Mouse (Mus musculus): ENCODE results near the gene Kcnmb4. TPM values are rescaled to one million over a fixed set of nuclear protein-coding genes. Genes with fewer than 3 reads are reported as not detected.

The Kcnmb4 gene
- polyA plus RNA-seq, 1 experiment, result 4.2 TPM

DNA sequence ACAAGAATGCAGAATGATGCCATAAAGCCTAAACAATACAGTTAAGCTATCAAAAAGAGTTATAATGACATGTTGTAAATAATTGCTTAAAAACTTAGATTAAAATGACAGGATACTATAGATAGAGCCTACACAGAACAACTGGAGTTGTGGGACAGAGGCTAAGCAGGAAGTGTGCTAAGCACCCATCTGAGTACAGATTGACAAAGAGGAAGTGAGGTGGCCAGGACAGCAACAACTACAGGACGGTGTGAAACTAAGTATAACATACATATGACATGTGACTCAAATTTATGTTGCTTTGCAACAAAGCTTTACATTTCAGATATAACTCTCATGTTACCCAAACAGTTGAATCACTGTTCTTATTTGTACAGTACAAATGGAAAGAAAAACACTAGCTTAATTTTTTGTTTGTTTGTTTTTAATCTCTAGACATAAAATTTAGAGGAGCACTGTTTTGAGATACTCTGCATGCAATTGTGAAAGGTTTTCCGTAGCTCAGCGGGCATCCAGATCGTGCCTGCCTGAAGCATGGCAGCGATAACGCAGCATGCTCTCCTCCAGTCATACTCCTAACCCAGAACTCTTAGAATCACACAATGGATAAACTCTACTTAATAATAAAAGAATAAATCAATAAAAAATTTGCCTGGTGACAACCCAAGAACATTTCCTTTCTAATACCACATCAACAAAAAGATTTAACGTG, 31.8 kb upstream of the Kcnmb4 start:
- WGBS, result 63% methylated on average over 7 of the region's 7 CpGs
- TF ChIP-seq CTCF (IDR thresholded peaks at IDR 0.05; ENCODE audit: extremely low read depth, insufficient read depth, insufficient read length, insufficient replicate concordance), result no peak
- no peak for TF ChIP-seq POLR2A (IDR thresholded peaks at IDR 0.05; ENCODE audit: low read depth, low read length)
- H3K4me1 ChIP-seq (ENCODE audit: control insufficient read depth, insufficient read depth, insufficient read length), result peaks cover 2% of the 10 kb centered on the region
- H3K27me3 ChIP-seq (ENCODE audit: control insufficient read depth, insufficient read depth, low read length), result no peaks in the 10 kb centered on the region
- H3K27ac ChIP-seq (ENCODE audit: insufficient read depth, low read length), result no peak overlapping the region; the same call in 1 of the 2 replicates
- no peak overlapping the region for H3K4me3 ChIP-seq (ENCODE audit: extremely low read depth, insufficient read depth, insufficient read length)
- DNase-seq (ENCODE audit: low read depth in 1 of 2, low spot score in 2 of 2), result peak; percentile 18 to 28
- peaks cover 2% of the 10 kb centered on the region; the same call in 1 of the 2 replicates for H3K36me3 ChIP-seq (ENCODE audit: control insufficient read depth, insufficient read depth, low read length)

DNA sequence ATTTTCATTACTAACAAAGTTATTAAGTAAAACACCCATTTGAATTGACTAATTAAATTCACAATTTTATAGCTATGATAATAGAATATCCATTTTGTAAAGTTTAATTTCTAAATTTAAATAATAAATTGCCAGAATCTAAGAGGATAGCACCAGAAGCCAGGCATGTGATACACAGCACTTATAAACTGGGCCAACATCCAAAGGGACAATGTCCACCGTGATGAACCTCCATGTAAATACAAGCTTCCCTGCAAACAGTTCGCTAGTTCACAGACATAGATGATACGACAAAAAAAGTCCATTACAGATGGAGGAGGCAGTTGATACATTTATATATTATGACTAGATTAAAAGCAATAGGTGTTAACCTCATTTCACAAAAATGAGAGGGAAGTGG, 19.1 kb upstream of the Kcnmb4 start:
- whole genome bisulfite sequencing, result over 99% methylated on average over 3 of the region's 3 CpGs
- no peak overlapping the region for H3K27ac ChIP-seq (ENCODE audit: insufficient read depth, low read length)
- H3K4me3 ChIP-seq (ENCODE audit: extremely low read depth, insufficient read depth, insufficient read length), result no peak overlapping the region
- peaks cover 34% of the 10 kb centered on the region for H3K36me3 ChIP-seq (ENCODE audit: control insufficient read depth, insufficient read depth, low read length)
- H3K27me3 ChIP-seq (ENCODE audit: control insufficient read depth, insufficient read depth, low read length), result no peaks in the 10 kb centered on the region
- no peak for DNase-seq (ENCODE audit: low read depth in 1 of 2, low spot score in 2 of 2)
- peaks cover 2% of the 10 kb centered on the region; the same call in 1 of the 2 replicates for H3K4me1 ChIP-seq (ENCODE audit: control insufficient read depth, insufficient read depth, insufficient read length)
- TF ChIP-seq CTCF (IDR thresholded peaks at IDR 0.05; ENCODE audit: extremely low read depth, insufficient read depth, insufficient read length, insufficient replicate concordance), result no peak
- TF ChIP-seq POLR2A (IDR thresholded peaks at IDR 0.05; ENCODE audit: low read depth, low read length), result no peak

DNA sequence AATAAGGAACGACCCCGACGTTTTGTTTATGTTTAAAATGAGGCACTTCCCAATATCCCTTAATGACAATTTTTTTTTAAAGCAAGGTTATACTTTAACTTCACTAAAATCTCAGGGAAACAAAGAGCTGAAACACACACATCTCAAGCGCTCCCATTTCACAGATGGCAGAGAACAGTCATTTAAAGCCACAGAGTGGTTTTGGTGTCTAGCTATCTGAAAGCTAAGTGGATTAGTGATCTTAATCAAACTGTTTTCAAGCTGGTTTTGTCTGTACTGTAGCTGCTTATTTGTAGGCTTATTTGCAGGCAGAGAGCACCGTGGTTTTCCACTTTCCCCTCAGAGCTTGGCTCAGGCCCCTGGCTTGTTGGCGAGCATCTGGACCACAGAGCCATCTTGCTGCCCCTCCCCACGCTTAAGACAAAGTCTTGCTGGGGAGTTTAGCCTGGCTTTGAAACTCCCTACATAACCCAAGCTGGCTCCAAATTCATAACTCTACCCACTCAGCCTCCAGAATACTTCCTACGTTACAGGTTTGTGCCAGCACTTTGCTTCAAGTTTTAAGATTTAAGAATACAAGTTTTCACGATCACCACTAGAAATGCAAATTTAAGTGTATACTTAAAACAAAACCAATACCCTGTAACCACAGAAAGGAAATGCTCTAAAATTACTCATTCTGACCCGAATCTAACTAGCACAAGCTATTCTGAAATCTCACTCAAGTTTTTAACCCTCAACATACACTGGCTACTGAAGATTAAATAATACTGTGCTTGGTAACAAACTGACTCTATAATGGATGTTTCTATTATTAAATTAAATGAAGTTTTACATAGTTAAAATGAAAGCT, 13.4 kb upstream of the Kcnmb4 start:
- no peak for DNase-seq (ENCODE audit: low read depth in 1 of 2, low spot score in 2 of 2)
- H3K4me3 ChIP-seq (ENCODE audit: extremely low read depth, insufficient read depth, insufficient read length), result no peak overlapping the region
- H3K27ac ChIP-seq (ENCODE audit: insufficient read depth, low read length), result 0 out of 2 replicates have a peak overlapping the region, but pooled peaks have one; percentile 18
- WGBS, result 47% methylated on average over 10 of the region's 10 CpGs
- peaks cover 22% of the 10 kb centered on the region for H3K36me3 ChIP-seq (ENCODE audit: control insufficient read depth, insufficient read depth, low read length)
- TF ChIP-seq POLR2A (IDR thresholded peaks at IDR 0.05; ENCODE audit: low read depth, low read length), result no peak
- no peak for TF ChIP-seq CTCF (IDR thresholded peaks at IDR 0.05; ENCODE audit: extremely low read depth, insufficient read depth, insufficient read length, insufficient replicate concordance)
- peaks cover 8% of the 10 kb centered on the region for H3K4me1 ChIP-seq (ENCODE audit: control insufficient read depth, insufficient read depth, insufficient read length)
- no peaks in the 10 kb centered on the region for H3K27me3 ChIP-seq (ENCODE audit: control insufficient read depth, insufficient read depth, low read length)

DNA sequence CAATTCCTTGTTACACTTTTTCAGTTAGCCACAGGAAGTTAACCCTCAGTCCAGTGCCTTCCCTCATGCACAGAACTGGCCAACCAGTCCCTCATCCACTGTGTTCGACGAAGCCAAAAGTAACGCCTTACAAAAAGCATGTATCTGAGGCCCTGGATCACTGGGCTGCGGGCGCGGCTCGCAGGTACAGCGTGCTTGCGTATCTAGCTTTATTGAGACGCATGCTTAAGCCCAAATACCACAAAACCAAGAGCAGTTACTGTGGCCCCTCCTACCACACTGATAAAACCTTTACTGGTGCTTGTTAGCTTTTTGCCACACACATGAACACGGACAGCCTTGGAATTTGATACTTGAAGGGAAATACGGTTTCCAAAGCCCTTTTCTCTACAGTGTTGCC, 8.2 kb upstream of the Kcnmb4 start:
- Histone ChIP-seq H3K36me3 (ENCODE audit: control insufficient read depth, insufficient read depth, low read length) (peaks cover 14% of the 10 kb centered on the region), H3K27me3 (ENCODE audit: control insufficient read depth, insufficient read depth, low read length) (no peaks in the 10 kb centered on the region), H3K27ac (ENCODE audit: insufficient read depth, low read length) (no peak overlapping the region), H3K4me1 (ENCODE audit: control insufficient read depth, insufficient read depth, insufficient read length) (peaks cover 3% of the 10 kb centered on the region), H3K4me3 (ENCODE audit: extremely low read depth, insufficient read depth, insufficient read length) (no peak overlapping the region)
- TF ChIP-seq CTCF (IDR thresholded peaks at IDR 0.05; ENCODE audit: extremely low read depth, insufficient read depth, insufficient read length, insufficient replicate concordance) (no peak), POLR2A (IDR thresholded peaks at IDR 0.05; ENCODE audit: low read depth, low read length) (no peak)
- DNase-seq (ENCODE audit: low read depth in 1 of 2, low spot score in 2 of 2), result no peak
- 79% methylated on average over 12 of the region's 12 CpGs for WGBS

GRCm38 (mm10) chr10:116480988-116481387, 7.3 kb upstream of the Kcnmb4 start:
- H3K4me1 ChIP-seq (ENCODE audit: control insufficient read depth, insufficient read depth, insufficient read length), result peaks cover 2% of the 10 kb centered on the region; the same call in 1 of the 2 replicates
- TF ChIP-seq CTCF (IDR thresholded peaks at IDR 0.05; ENCODE audit: extremely low read depth, insufficient read depth, insufficient read length, insufficient replicate concordance), result no peak
- no peak for TF ChIP-seq POLR2A (IDR thresholded peaks at IDR 0.05; ENCODE audit: low read depth, low read length)
- WGBS, result 93% methylated on average over 5 of the region's 5 CpGs

DNA sequence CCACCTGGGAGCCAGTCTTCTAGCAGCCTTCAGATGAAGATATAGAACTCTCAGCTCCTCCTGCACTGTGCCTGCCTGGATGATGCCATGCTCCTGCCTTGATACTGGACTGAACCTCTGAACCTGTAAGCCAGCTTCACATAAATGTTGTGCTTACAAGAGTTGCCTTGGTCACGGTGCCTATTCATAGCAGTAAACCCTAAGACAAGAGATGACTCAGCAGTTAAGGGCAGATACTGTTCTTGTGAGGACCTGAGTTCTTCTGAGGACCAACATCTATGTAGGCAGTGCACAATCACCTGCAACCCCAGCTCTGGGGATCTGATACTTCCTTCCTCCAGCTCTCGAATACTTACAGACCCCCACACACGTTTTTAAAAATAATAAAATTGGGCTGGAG, 2.9 kb upstream of the Kcnmb4 start:
- DNase-seq (ENCODE audit: low read depth in 1 of 2, low spot score in 2 of 2), result no peak
- no peak overlapping the region for H3K27ac ChIP-seq (ENCODE audit: insufficient read depth, low read length)
- H3K4me3 ChIP-seq (ENCODE audit: extremely low read depth, insufficient read depth, insufficient read length), result no peak overlapping the region
- no peak for TF ChIP-seq POLR2A (IDR thresholded peaks at IDR 0.05; ENCODE audit: low read depth, low read length)
- TF ChIP-seq CTCF (IDR thresholded peaks at IDR 0.05; ENCODE audit: extremely low read depth, insufficient read depth, insufficient read length, insufficient replicate concordance), result no peak
- H3K27me3 ChIP-seq (ENCODE audit: control insufficient read depth, insufficient read depth, low read length), result peaks cover 9% of the 10 kb centered on the region; the same call in 1 of the 2 replicates
- peaks cover 5% of the 10 kb centered on the region; the same call in 1 of the 2 replicates for H3K4me1 ChIP-seq (ENCODE audit: control insufficient read depth, insufficient read depth, insufficient read length)
- 89% methylated on average over 3 of the region's 3 CpGs for WGBS
- H3K36me3 ChIP-seq (ENCODE audit: control insufficient read depth, insufficient read depth, low read length), result no peaks in the 10 kb centered on the region

More at GRCm38 (mm10) chr10:116480988-116481387, 7.3 kb upstream of the Kcnmb4 start:
- Histone ChIP-seq H3K4me3 (ENCODE audit: extremely low read depth, insufficient read depth, insufficient read length) (no peak overlapping the region), H3K27ac (ENCODE audit: insufficient read depth, low read length) (no peak overlapping the region), H3K36me3 (ENCODE audit: control insufficient read depth, insufficient read depth, low read length) (peaks cover 11% of the 10 kb centered on the region), H3K27me3 (ENCODE audit: control insufficient read depth, insufficient read depth, low read length) (no peaks in the 10 kb centered on the region)
- DNase-seq (ENCODE audit: low read depth in 1 of 2, low spot score in 2 of 2), result no peak
